Mouse (Mus musculus) monocyte, adult 59 days (primary cell): ENCODE results near the gene Sez6. TPM values are rescaled to one million over a fixed set of nuclear protein-coding genes. Genes with fewer than 3 reads are reported as not detected.

ENCODE experiments used
- total RNA-seq, 2 experiments: library from RNA; stranded (reverse); gene quantifications; one replicate each; pipeline ENCODE4 v1.2.4; 2023

Sez6 gene
- not detected for total RNA-seq

GRCm38 (mm10) chr11:77930751-77931540 is at the start of gene Sez6:
Gene Sez6, plus strand, starts transcription at chr11:77930800.

GRCm38 (mm10) chr11:77893787-77894718 is 36.5 kb upstream of the Sez6 start, which contains the start of gene Pipox:
Gene Pipox, minus strand, starts transcription at chr11:77894096.

GRCm38 (mm10) chr11:77982441-77982905 is 51.9 kb downstream of the Sez6 start, which contains the start of gene Phf12:
Gene Phf12, plus strand, starts transcription at chr11:77982754.

Other genes starting within 250 kb of the Sez6 start
- gene Nufip2, start 244.6 kb upstream of the Sez6 start, total RNA-seq, result 100 to 1,000 TPM; 119 to 127 TPM
- not detected for gene Cryba1, start 205.5 kb upstream of the Sez6 start, total RNA-seq
- 100 to 1,000 TPM; 125 to 130 TPM for gene Myo18a, start 167.6 kb upstream of the Sez6 start, total RNA-seq
- under 1 TPM; 0.21 to 0.47 TPM for gene Gm10277, start 143.1 kb upstream of the Sez6 start, total RNA-seq
- not detected for gene Pipox, start 36.7 kb upstream of the Sez6 start, total RNA-seq
- gene Phf12, start 52.0 kb downstream of the Sez6 start, total RNA-seq, result 10 to 100 TPM; 91.6 to 97.7 TPM
- 1 to 10 TPM; 1.4 to 1.8 TPM for gene Dhrs13, start 101.5 kb downstream of the Sez6 start, total RNA-seq
- 10 to 100 TPM; 32.7 to 40.2 TPM for gene Flot2, start 107.1 kb downstream of the Sez6 start, total RNA-seq
- 10 to 100 TPM; 17.4 to 20.2 TPM for gene Eral1, start 149.6 kb downstream of the Sez6 start, total RNA-seq
- gene Fam222b, start 163.9 kb downstream of the Sez6 start, total RNA-seq, result 10 to 100 TPM; 26.6 to 30.6 TPM
- under 1 TPM; 0.60 to 0.67 TPM for gene Traf4, start 234.8 kb downstream of the Sez6 start, total RNA-seq
- 1 to 10 TPM; 1.9 to 4.0 TPM for gene Nek8, start 245.9 kb downstream of the Sez6 start, total RNA-seq
- gene Tlcd1, start 245.9 kb downstream of the Sez6 start, total RNA-seq, result 1 to 10 TPM; 2.9 to 3.3 TPM